Mouse (Mus musculus): Measurements from ENCODE around the gene Rpl37. TPM values are rescaled to one million over a fixed set of nuclear protein-coding genes. Genes with fewer than 3 reads are reported as not detected.

Rpl37 gene
- polyA plus RNA-seq, 1 experiment from 2014 or later = 475 TPM

Other genes starting within 250 kb of the Rpl37 start
- not detected in 2 replicates for gene Mroh2b, start 217.9 kb upstream of the Rpl37 start, polyA plus RNA-seq (2016; fragmentation: Nextera tagmentation; extraction: Ambion mirVana)
- gene C7, start 52.9 kb upstream of the Rpl37 start, polyA plus RNA-seq (2016; fragmentation: Nextera tagmentation; extraction: Ambion mirVana) = not detected in 2 replicates
- gene Card6, start 8.1 kb upstream of the Rpl37 start, polyA plus RNA-seq (2016; fragmentation: Nextera tagmentation; extraction: Ambion mirVana) = 0.45 and 1.1 TPM in 2 replicates
- 14.7 and 14.9 TPM in 2 replicates for gene Prkaa1, start 27.2 kb downstream of the Rpl37 start, polyA plus RNA-seq (2016; fragmentation: Nextera tagmentation; extraction: Ambion mirVana)
- 42.4 and 46.2 TPM in 2 replicates for gene Ttc33, start 68.9 kb downstream of the Rpl37 start, polyA plus RNA-seq (2016; fragmentation: Nextera tagmentation; extraction: Ambion mirVana)
- 0.82 and 0.84 TPM in 2 replicates for gene Ptger4, start 127.5 kb downstream of the Rpl37 start, polyA plus RNA-seq (2016; fragmentation: Nextera tagmentation; extraction: Ambion mirVana)